Mouse (Mus musculus) cerebellum, adult (tissue): ENCODE measurements around the gene Aif1l.

ENCODE experiments used
- ATAC-seq: cut with Nextera tagmentation; 2 replicates; pipeline ENCODE4 v1.9.2; 2017; ENCODE audit warnings: mild to moderate bottlenecking, moderate library complexity, mixed read lengths; ENCODE audit not compliant: insufficient number of reproducible peaks, low FRiP score, low TSS enrichment

Gene Aif1l

DNA sequence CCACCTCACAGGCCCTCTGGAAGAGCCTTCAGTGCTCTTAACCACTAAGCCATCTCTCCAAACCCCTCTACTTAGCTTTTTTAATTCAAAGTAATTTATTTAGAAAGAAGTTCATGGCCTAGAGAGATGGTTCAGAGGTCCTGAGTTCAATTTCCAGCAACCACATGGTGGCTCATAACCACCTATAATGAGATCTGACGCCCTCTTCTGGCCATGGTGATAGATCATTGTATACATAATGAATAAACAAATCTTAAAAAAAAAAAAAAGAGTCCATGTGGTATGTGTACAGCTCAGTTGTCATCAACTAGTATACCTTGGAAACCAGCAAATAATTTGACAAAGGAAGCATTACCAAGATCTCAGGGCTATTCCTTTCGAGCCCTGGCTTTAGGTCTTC, 48.5 kb downstream of the Aif1l start:
- ATAC-seq, result no peak

DNA sequence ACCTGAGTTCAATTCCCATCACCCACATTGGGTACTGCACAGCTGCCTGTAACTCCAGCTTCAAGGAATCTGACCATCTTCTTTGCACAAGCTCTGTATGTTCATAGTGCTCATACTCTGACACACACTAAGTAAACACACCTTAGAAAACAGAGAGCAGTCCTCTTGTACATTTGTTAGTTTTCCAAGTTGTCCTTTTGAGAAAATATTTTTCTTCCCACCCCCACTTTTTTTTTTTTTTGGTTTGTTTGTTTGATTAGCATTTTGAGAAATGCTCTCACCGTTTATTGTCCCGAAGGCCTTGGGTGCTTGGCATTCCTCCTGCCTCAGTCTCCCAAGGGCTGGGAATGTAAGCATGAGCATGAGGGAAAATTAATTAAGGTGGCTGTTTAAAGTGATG, 58.4 kb downstream of the Aif1l start:
- no peak for ATAC-seq

DNA sequence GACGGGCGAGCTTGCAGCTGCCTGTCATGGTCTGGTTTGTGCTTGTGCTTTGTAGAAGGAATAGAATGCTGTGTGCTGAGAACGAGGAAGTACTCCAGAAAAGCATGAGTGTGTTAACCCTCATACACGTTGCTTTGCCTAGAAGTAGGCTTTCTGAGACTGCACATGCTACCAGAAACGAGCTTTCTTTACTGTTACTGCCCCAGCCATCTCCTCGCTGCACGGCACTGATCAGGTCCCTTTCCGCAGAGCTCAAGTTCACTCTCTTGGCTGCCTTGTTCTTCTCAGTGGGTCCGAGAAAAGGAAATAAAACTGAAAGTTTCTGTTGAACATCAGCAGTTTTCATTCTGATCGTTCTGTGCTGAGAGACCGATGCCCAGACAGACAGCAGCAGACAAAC, 58.8 kb downstream of the Aif1l start:
- ATAC-seq, result no peak

DNA sequence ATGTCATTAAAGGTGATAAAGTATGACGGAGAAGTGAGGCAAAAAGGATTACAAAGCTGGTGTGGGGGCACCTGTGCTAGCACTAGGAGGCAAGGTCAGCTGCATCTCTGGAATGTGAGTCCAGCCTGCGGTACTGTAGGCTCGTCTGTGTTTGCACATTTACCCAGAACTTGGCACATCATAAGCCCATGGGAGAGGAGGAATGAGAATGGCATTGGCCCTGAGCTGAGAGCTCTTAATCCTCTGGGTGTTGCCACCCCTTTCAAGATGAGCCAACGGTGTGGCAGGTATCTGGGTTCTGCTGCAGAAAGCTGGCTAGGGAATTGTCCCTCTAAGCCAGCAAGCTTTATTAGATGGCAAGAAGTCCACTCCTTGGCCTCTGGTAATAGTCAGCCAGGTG, 69.8 kb downstream of the Aif1l start:
- no peak for ATAC-seq

DNA sequence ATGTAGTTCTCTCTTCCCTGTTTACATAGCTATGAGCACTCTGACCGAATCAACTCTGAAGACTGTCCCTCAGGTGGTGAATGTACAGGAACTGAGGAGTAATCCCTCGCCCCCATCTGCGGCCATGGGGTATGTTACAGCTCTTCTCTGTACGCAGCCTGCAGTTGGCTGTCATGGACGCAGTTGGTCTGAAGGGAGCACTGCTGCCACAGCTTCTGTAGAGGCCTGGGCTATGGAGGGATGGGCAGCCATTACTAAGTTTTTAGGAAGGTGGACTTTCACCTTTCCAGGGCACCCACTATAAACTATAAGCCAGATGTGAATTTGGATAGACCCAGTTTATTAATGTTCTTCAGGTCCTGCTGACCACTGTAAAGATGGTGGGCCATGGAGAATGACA, 70.3 kb downstream of the Aif1l start:
- no peak for ATAC-seq
